Mouse (Mus musculus): ENCODE measurements at regions not wholly inside any gene's neighbourhood (a gene's known extent, or its start where the extent isn't known, plus 50 kb on each side); places are given as distances from the start of the nearest gene placed in this dataset.
A peak's percentile ranks its signal among the peaks of the same experiment; 100 is the strongest.

- no peak for DNase-seq (ENCODE audit: low spot score in 2 of 2)
Observed at GRCm38 (mm10) chr1:57643466-57644097, 130.4 kb upstream of the Spats2l start.

DNA sequence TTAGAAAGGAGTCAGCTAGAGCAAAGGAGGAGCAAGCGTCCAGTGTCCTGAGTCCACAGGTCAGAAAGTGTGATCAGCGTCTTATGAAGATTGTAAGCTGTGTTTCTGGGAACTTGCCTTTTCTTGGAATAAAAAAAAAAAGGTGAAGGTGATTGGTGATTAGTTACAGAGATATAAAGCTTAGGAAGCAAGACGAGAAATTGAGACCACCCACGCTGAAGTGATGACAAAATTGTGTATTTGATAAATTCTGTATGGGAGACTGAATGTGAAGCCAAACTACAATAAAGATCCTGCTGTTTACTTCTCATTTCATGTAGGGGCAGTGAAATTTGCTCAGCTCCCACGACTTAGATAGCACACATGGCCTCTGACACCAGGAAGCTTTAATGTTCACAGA, 109.0 kb upstream of the Spats2l start:
- no peak for DNase-seq (ENCODE audit: low spot score in 2 of 2)

DNA sequence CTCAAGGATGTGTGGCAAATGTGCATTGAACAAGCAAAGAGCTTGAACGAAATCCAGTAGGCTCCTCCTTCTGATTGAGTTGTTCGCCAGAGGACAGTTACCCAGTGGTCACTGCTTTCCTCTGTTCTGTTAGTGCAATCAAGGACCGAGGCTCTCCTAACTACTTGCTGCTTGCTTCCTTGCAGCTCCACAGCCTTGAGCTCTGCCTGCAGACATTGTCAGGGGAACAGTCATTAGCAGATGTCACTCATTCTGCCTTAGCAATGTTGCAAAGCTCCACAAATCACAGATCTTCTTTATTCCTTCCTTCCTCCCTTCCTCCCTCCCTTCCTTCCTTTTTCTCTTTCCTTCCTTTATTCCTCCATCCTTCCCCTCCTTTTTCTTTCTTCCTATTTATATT, 108.2 kb upstream of the Spats2l start:
- no peak for DNase-seq (ENCODE audit: low spot score in 2 of 2)

GRCm38 (mm10) chr1:57666179-57666693, 107.7 kb upstream of the Spats2l start:
- no peak for DNase-seq (ENCODE audit: low spot score in 2 of 2)

GRCm38 (mm10) chr1:57673415-57673814, 100.5 kb upstream of the Spats2l start:
- no peak for DNase-seq (ENCODE audit: low spot score in 2 of 2)

GRCm38 (mm10) chr1:57673957-57674699, 99.8 kb upstream of the Spats2l start:
- DNase-seq (ENCODE audit: low spot score in 2 of 2): no peak

DNA sequence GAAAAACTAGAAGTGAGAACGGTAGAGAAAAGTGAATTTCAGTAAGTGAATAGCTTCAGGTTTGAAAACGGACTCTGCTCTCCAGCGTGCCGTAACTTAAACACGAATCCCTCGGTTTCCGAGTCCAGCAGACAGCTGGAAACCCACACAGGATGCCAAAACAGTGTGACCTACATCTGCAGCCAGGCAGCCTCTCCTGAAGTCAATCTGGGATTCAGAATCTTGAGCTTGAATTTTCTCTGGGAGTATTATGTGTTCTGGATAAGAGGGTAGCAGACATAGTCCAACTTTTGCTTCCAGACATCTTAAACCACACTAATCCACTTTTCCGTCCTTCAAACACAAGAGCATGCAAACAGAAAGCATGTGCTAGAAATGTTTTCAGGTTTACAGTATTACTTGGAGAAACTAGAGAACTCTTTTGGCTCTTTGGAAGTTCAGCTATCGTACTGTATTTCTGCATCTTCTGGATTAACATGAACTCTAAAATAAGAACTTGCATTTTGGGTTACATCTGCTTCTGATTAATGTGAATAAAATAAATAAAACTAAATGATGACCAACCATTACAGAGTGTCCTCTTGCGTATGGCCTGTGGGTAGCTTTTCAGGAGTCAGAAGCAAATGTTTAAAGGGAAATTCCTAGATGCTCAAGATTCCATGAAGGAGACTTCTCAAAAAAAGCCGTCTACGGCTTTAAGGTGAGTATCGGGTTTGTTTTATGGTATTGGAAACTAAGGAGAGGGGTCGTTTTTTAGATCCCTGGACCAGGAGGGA, 89.4 kb upstream of the Spats2l start:
- peak in 1 of 2 experiments; percentile 48 for DNase-seq (ENCODE audit: low spot score in 2 of 2)

DNA sequence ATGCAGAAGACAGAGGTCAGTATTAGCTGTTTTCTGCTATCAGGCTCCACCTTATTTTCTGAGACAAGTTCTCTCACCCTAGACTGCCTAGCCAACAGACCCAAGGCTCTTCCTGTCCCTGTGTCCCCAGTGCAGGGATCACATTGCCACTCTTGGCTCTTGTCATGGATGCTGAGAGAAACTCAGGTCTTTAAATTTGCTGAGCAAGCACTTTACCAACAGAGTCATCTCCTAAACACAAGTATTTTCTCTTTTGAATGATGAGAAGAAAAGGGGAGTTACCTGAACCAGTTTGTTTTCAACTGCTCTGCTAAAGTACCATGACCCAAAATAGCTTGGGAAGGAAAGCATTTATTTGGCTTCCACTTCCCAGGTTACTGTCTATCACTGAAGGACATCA, 84.7 kb upstream of the Spats2l start:
- DNase-seq (ENCODE audit: low spot score in 2 of 2): no peak

- DNase-seq (ENCODE audit: low spot score in 2 of 2): no peak
Observed at GRCm38 (mm10) chr1:57707906-57708305, 66.1 kb upstream of the Spats2l start.

DNA sequence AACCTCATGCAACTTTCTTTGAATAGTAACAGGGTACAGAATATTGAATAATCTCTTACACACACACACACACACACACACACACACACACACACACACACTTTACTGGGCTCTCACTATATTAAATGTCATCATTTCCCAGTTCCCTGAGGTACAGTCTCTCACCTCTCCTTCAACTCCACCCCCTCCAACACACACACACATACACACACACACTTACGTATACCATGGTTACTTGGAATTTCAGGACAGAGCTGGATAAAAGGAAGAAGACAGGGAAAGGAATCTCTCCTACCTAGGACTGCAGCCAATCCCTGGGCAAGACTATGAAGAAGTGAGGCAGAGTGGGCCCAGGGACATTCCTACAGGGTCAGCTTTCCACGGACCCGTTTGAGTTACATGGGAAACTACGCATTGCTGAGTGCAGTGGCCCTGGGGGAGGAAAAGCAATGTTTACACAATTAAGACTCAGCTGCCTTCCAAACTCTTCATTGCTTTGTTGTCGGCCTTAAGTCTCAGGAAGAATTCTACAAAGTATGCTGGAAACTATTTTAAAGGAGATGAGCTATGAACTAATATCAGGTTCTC, 61.0 kb upstream of the Spats2l start:
- no peak for DNase-seq (ENCODE audit: low spot score in 2 of 2)

DNA sequence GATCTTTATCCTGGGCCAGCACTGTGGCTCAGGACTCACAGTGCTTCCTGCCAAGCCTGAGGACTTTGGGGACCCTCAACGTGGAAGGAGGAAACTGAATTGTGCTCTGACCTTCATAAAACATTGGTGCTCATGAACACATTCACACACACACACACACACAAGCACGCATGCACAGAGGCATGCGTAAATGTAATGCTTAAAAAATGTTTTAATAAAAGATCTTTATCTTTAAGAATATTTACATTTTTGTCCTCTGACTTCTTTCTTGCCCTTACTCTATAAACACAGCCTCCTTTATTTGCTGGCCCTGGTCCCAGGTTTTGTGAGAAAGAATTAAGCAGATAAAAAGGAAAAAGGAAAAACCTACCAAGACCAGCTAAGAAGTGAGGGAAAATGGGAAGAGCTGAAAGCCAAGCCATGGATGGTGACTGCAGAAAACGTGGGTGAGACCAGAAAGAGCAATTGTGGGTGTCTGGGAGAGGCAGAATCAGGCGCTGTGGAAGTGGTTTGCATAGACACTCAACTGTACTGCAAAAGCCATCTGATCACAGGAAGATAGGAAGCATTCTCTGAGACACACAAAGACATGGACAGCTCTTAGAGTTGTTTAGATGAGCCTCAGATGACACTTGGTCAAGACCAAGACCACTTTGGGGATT, 56.7 kb upstream of the Spats2l start:
- DNase-seq (ENCODE audit: low spot score in 2 of 2): no peak

DNA sequence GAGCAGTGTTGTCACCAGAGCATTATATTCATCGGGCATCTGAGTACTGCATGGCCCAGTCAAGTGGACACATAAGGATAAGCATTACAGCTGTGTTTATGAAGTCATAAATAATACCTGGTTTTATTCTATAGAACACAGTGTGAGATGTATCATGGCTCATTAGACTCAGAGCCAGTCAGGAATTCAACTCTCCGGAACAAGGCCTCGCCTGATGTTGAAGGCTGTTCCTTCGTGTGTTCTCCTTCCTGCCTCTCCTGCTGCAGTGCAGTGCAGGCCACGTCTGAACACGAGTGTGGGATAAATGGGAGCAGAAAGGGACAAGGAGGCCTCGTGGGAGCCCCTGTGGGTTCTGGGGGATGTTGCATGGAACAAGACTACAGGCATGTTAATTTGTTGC, 55.6 kb upstream of the Spats2l start:
- no peak for DNase-seq (ENCODE audit: low spot score in 2 of 2)
